Comparison of ENCODE assay signal across 33 mouse cellular contexts in the genomic region with DNA sequence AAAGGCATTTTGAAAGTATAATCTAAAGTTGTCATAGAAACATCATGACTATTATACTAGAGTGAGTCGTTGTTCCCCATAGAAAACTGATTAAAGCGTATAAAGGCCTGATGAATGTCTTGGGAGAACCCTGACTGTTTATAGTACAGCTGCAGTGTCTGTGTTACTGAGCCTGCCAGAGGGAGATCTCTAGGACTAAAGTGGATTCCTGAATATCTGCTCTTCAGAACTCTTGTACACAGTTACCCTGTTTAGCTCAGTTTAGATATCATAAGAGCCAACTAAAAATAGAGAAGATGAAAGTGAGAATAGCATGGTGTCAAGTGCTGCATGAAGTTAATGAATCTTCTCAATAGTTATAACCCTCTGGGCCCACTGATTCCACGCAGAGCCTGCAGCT. TPM values are rescaled to one million over a fixed set of nuclear protein-coding genes. Genes with fewer than 3 reads are reported as not detected.
DNase-seq lines count a peak whose midpoint lies in the region; ATAC-seq lines count a peak whose summit lies in the region.
"Had no signal": no experiment of that assay in that cellular context is flagged by ENCODE, and none has a peak within 500 bp of the region (broad histone marks: within the 10 kb centered on the region; RNA-seq: fewer than 3 reads in every experiment).

No protein-coding gene starts in this region.

- H3K9ac ChIP-seq in midbrain, embryonic 14.5 days (replicated peaks; ENCODE audit: low read length): no peak overlapping the region
- no peak overlapping the region; the same call in 1 of the 2 replicates for H3K9ac ChIP-seq in heart, embryonic 16.5 days (ENCODE audit: low read length)
- no peak overlapping the region for H3K9ac ChIP-seq in forebrain, embryonic 12.5 days
- H3K9ac ChIP-seq: embryonic facial prominence, embryonic 13.5 days; forebrain, embryonic 13.5 days; limb, embryonic 13.5 days; liver, embryonic 12.5 days; midbrain, embryonic 13.5 days had no signal

- H3K9me3 ChIP-seq in midbrain, embryonic 14.5 days (ENCODE audit: control insufficient read depth, low read length): no peaks in the 10 kb centered on the region
- H3K9me3 ChIP-seq in midbrain, embryonic 10.5 days (replicated peaks): no peaks in the 10 kb centered on the region
- no peaks in the 10 kb centered on the region for H3K9me3 ChIP-seq in heart, embryonic 16.5 days (replicated peaks; ENCODE audit: control insufficient read depth, low read length)
- no peaks in the 10 kb centered on the region for H3K9me3 ChIP-seq in forebrain, embryonic 12.5 days
- H3K9me3 ChIP-seq: embryonic facial prominence, embryonic 13.5 days; forebrain, embryonic 13.5 days; limb, embryonic 13.5 days; liver, embryonic 12.5 days; midbrain, embryonic 13.5 days had no signal

- 0 out of 2 replicates have a peak, but pooled peaks cover 4% of the 10 kb centered on the region for H3K4me1 ChIP-seq in midbrain, embryonic 14.5 days (ENCODE audit: control insufficient read depth, insufficient read depth, low read length)
- H3K4me1 ChIP-seq in midbrain, embryonic 10.5 days: peaks cover 5% of the 10 kb centered on the region; the same call in 1 of the 2 replicates
- H3K4me1 ChIP-seq in heart, embryonic 16.5 days (ENCODE audit: control insufficient read depth, insufficient read depth, low read length): peaks cover 13% of the 10 kb centered on the region
- H3K4me1 ChIP-seq in forebrain, embryonic 12.5 days: peaks cover 3% of the 10 kb centered on the region; the same call in 1 of the 2 replicates
- H3K4me1 ChIP-seq: embryonic facial prominence, embryonic 13.5 days; limb, embryonic 13.5 days had no signal

- intact Hi-C loops in heart, postnatal 36 days (cut with DNase I): no loop called here

- no peak for ATAC-seq in midbrain, embryonic 14.5 days (ENCODE audit: low FRiP score, low TSS enrichment)
- ATAC-seq in heart, embryonic 16.5 days (replicated peaks; ENCODE audit: extremely low read depth, insufficient read depth, low FRiP score): peak; percentile 86
- ATAC-seq in forebrain, embryonic 12.5 days (ENCODE audit: low FRiP score): no peak
- ATAC-seq: forebrain, embryonic 13.5 days; hindbrain, postnatal 0 days; intestine, embryonic 16.5 days; liver, embryonic 12.5 days; midbrain, embryonic 13.5 days had no signal

- H3K27ac ChIP-seq in midbrain, embryonic 14.5 days (replicated peaks; ENCODE audit: low read depth, low read length): no peak overlapping the region
- H3K27ac ChIP-seq in midbrain, embryonic 10.5 days (replicated peaks): no peak overlapping the region
- H3K27ac ChIP-seq in heart, embryonic 16.5 days (ENCODE audit: low read length): peak overlapping the region; percentile 91
- H3K27ac ChIP-seq in forebrain, embryonic 12.5 days: no peak overlapping the region
- H3K27ac ChIP-seq: embryonic facial prominence, embryonic 13.5 days; forebrain, embryonic 13.5 days; hindbrain, postnatal 0 days; limb, embryonic 13.5 days; liver, embryonic 12.5 days; midbrain, embryonic 13.5 days; stomach, postnatal 0 days had no signal

- no peak overlapping the region for H3K4me2 ChIP-seq in midbrain, embryonic 14.5 days (ENCODE audit: low read length)
- peak overlapping the region; percentile 54 for H3K4me2 ChIP-seq in heart, embryonic 16.5 days (ENCODE audit: low read depth, low read length)
- no peak overlapping the region for H3K4me2 ChIP-seq in forebrain, embryonic 12.5 days
- H3K4me2 ChIP-seq: embryonic facial prominence, embryonic 13.5 days; forebrain, embryonic 13.5 days; limb, embryonic 13.5 days; liver, embryonic 12.5 days; midbrain, embryonic 13.5 days had no signal

- no peak overlapping the region for H3K4me3 ChIP-seq in midbrain, embryonic 14.5 days (replicated peaks; ENCODE audit: low read depth, low read length)
- H3K4me3 ChIP-seq in midbrain, embryonic 10.5 days: no peak overlapping the region
- no peak overlapping the region for H3K4me3 ChIP-seq in heart, embryonic 16.5 days (ENCODE audit: low read length)
- no peak overlapping the region for H3K4me3 ChIP-seq in forebrain, embryonic 12.5 days (replicated peaks)
- H3K4me3 ChIP-seq: embryonic facial prominence, embryonic 13.5 days; erythroblast, embryonic 14.5 days; forebrain, embryonic 13.5 days; limb, embryonic 13.5 days; liver, embryonic 12.5 days; midbrain, embryonic 13.5 days had no signal

- H3K27me3 ChIP-seq in midbrain, embryonic 14.5 days (ENCODE audit: control insufficient read depth, insufficient read depth, low read length): no peaks in the 10 kb centered on the region
- no peaks in the 10 kb centered on the region for H3K27me3 ChIP-seq in midbrain, embryonic 10.5 days (ENCODE audit: low read depth, poor library complexity, severe bottlenecking)
- H3K27me3 ChIP-seq in heart, embryonic 16.5 days (ENCODE audit: control insufficient read depth, insufficient read depth, low read length): no peaks in the 10 kb centered on the region
- H3K27me3 ChIP-seq in forebrain, embryonic 12.5 days: no peaks in the 10 kb centered on the region
- H3K27me3 ChIP-seq: embryonic facial prominence, embryonic 13.5 days; forebrain, embryonic 13.5 days; limb, embryonic 13.5 days; liver, embryonic 12.5 days; midbrain, embryonic 13.5 days had no signal

- H3K36me3 ChIP-seq in midbrain, embryonic 14.5 days (ENCODE audit: control insufficient read depth, insufficient read depth, low read length): no peaks in the 10 kb centered on the region
- 0 out of 2 replicates have a peak, but pooled peaks cover 5% of the 10 kb centered on the region for H3K36me3 ChIP-seq in midbrain, embryonic 10.5 days
- H3K36me3 ChIP-seq in heart, embryonic 16.5 days (ENCODE audit: control insufficient read depth, insufficient read depth): no peaks in the 10 kb centered on the region
- 0 out of 2 replicates have a peak, but pooled peaks cover 2% of the 10 kb centered on the region for H3K36me3 ChIP-seq in forebrain, embryonic 12.5 days (replicated peaks)
- H3K36me3 ChIP-seq: embryonic facial prominence, embryonic 13.5 days; limb, embryonic 13.5 days; liver, embryonic 12.5 days; midbrain, embryonic 13.5 days had no signal

- DNase-seq in heart, adult 11 months: peak; percentile 81
- DNase-seq in heart, postnatal 36 days: no peak
- peak; percentile 22 for DNase-seq in midbrain, embryonic 14.5 days
- no peak for DNase-seq in midbrain, embryonic 10.5 days (ENCODE audit: low spot score)
- no peak for DNase-seq in MN1 (ENCODE audit: low spot score)
- no peak for DNase-seq in retina, postnatal 1 day
- DNase-seq: adrenal gland, postnatal 14 days; cerebellum, adult 8-10 months; cerebellum, postnatal 36 days; embryo, embryonic 11 days; gastrocnemius, postnatal 14 days; kidney, adult 9 months; kidney, postnatal 14 days; layer of hippocampus, postnatal 36 days; lung, adult 18-20 months; lung, postnatal 10 days; right cerebral cortex, postnatal 14 days; thymus, adult 2 months; thymus, postnatal 4 days had no signal

- WGBS in midbrain, embryonic 14.5 days: 33% methylated on average over 3 of the region's 3 CpGs
- 87% methylated on average over 3 of the region's 3 CpGs for WGBS in midbrain, embryonic 10.5 days
- 36% methylated on average over 3 of the region's 3 CpGs for WGBS in heart, embryonic 16.5 days
- 72% methylated on average over 3 of the region's 3 CpGs for WGBS in forebrain, embryonic 12.5 days

RNA-seq across cellular contexts. Expression of a gene that starts 10.6 kb away (rescaled TPM):
- total RNA-seq in heart, postnatal 36 days (2021): 1 to 10 TPM; 5.0 to 8.2 TPM
- 20.5 and 26.3 TPM in 2 replicates for polyA plus RNA-seq in midbrain, embryonic 14.5 days (2014; fragmentation: Nextera tagmentation; extraction: Ambion mirVana)
- polyA plus RNA-seq in midbrain, embryonic 10.5 days (2016; fragmentation: Nextera tagmentation; extraction: Ambion mirVana): 45.9 and 48.4 TPM in 2 replicates
- 19.9 and 20.4 TPM in 2 replicates for polyA plus RNA-seq in heart, embryonic 16.5 days (2015; fragmentation: Nextera tagmentation; extraction: Ambion mirVana)
- polyA plus RNA-seq in forebrain, embryonic 12.5 days (2016; fragmentation: Nextera tagmentation; extraction: Ambion mirVana): 34.5 and 35.1 TPM in 2 replicates

RNA-seq across cellular contexts. Expression of a gene that starts 10.7 kb away (rescaled TPM):
- 1 to 10 TPM; 5.5 to 6.9 TPM for total RNA-seq in heart, postnatal 36 days (2021)
- polyA plus RNA-seq in midbrain, embryonic 14.5 days (2014; fragmentation: Nextera tagmentation; extraction: Ambion mirVana): 29.8 and 41.5 TPM in 2 replicates
- 55.2 and 59.9 TPM in 2 replicates for polyA plus RNA-seq in midbrain, embryonic 10.5 days (2016; fragmentation: Nextera tagmentation; extraction: Ambion mirVana)
- 18.0 and 20.9 TPM in 2 replicates for polyA plus RNA-seq in heart, embryonic 16.5 days (2015; fragmentation: Nextera tagmentation; extraction: Ambion mirVana)
- 49.3 and 52.6 TPM in 2 replicates for polyA plus RNA-seq in forebrain, embryonic 12.5 days (2016; fragmentation: Nextera tagmentation; extraction: Ambion mirVana)

RNA-seq across cellular contexts. Expression of a gene that starts 29.7 kb away (rescaled TPM):
- under 1 TPM in 1 of 2 experiments, not detected in 1; 0.27 TPM for total RNA-seq in heart, postnatal 36 days (2021)
- polyA plus RNA-seq in midbrain, embryonic 14.5 days (2014; fragmentation: Nextera tagmentation; extraction: Ambion mirVana): 0.13 TPM in 1 of 2 replicates, not detected in the other
- polyA plus RNA-seq in midbrain, embryonic 10.5 days (2016; fragmentation: Nextera tagmentation; extraction: Ambion mirVana): 0.21 and 0.31 TPM in 2 replicates
- polyA plus RNA-seq in heart, embryonic 16.5 days (2015; fragmentation: Nextera tagmentation; extraction: Ambion mirVana): 0.26 and 0.32 TPM in 2 replicates
- polyA plus RNA-seq in forebrain, embryonic 12.5 days (2016; fragmentation: Nextera tagmentation; extraction: Ambion mirVana): 0.23 and 0.45 TPM in 2 replicates
- total RNA-seq: gastrocnemius, postnatal 14 days; hematopoietic stem cell, adult 5-6 weeks; hindbrain, postnatal 0 days; layer of hippocampus, postnatal 36 days; left cerebral cortex, postnatal 14 days; neutrophil, adult 5-6 weeks had no signal
- polyA plus RNA-seq: erythroblast, embryonic 14.5 days had no signal

Comparison
In these comparisons a context has a peak if more than half of its experiments do, and no peak if none do; other contexts are left out.
1. DNase-seq: peak in heart, adult 11 months (single experiment) and midbrain, embryonic 14.5 days (single experiment); none in heart, postnatal 36 days (0 of 2), midbrain, embryonic 10.5 days (single experiment), MN1 (single experiment) and retina, postnatal 1 day (single experiment).